Mouse (Mus musculus): Measurements from ENCODE around the gene Tnni2.

DNA sequence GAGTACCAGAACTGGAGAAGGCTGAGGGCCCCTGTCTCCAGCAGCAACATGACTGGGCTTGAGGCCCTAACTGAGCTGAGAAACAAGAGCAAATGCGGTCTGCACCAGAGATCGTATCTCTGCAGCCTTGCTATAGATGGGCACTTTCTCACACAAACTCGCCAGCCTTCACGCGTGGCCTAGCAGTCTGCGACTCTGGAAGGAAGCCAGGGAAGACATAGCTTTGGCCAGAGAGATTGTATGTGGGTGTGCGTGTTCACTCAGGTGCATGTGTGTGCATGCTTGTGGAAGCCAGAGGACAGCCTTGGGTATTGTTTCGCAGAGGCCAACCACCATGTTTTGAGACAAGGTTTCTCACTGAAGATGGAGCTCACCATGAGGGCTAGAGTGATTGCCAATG lies 32.9 kb upstream of the Tnni2 start:
- TF ChIP-seq CTCF (IDR thresholded peaks at IDR 0.05; ENCODE audit: low read depth, low read length) (no peak), GATA1 (IDR thresholded peaks at IDR 0.05; ENCODE audit: borderline replicate concordance, low read length) (no peak), POLR2AphosphoS5 (IDR thresholded peaks at IDR 0.05; ENCODE audit: insufficient replicate concordance, low read depth, low read length) (no peak), TAL1 (conservative IDR thresholded peaks at IDR 0.05; ENCODE audit: low read depth, low read length) (no peak), GATA2 (IDR thresholded peaks at IDR 0.05; ENCODE audit: borderline replicate concordance, low read depth, low read length) (no peak)

All from G1E (cell line).